Mouse (Mus musculus) heart, postnatal 0 days (tissue): ENCODE data around the gene Zgpat. TPM values are rescaled to one million over a fixed set of nuclear protein-coding genes. Genes with fewer than 3 reads are reported as not detected.

Experiments
- ATAC-seq: fragments of 200-750 bp; cut with Nextera tagmentation; 2 replicates; pipeline ENCODE4 v1.8.0; 2017; ENCODE audit warnings: low read depth, moderate number of reproducible peaks, moderate library complexity; ENCODE audit not compliant: insufficient read depth
- DNase-seq: peaks from one replicate; pipeline ENCODE4 v3.0.0-alpha.2; 2016; ENCODE audit warnings: low spot score
- H3K27ac ChIP-seq: fragments of 300-500 bp; sonication (generic); 2 replicates; pipeline ENCODE4 v1.5.1; 2014; ENCODE audit warnings: low read depth, mild to moderate bottlenecking
- H3K27me3 ChIP-seq: fragments of 300-500 bp; sonication (generic); 2 replicates; pipeline ENCODE4 v1.6.1; 2014; ENCODE audit warnings: low read length, mixed read lengths; ENCODE audit not compliant: control insufficient read depth, insufficient read depth
- H3K36me3 ChIP-seq: fragments of 300-500 bp; sonication (generic); replicated peaks from 2 replicates; pipeline ENCODE4 v1.6.1; 2014; ENCODE audit warnings: low read length, mixed read lengths; ENCODE audit not compliant: control insufficient read depth, insufficient read depth
- H3K4me1 ChIP-seq: fragments of 300-500 bp; sonication (generic); 2 replicates; pipeline ENCODE4 v1.6.1; 2014; ENCODE audit warnings: antibody characterized with exemption; ENCODE audit not compliant: control insufficient read depth, insufficient read depth
- H3K4me2 ChIP-seq: fragments of 300-500 bp; sonication (generic); 2 replicates; pipeline ENCODE4 v1.6.1; 2014; ENCODE audit warnings: low read depth, mild to moderate bottlenecking, low read length, moderate library complexity
- H3K4me3 ChIP-seq: fragments of 300-500 bp; sonication (generic); 2 replicates; pipeline ENCODE4 v1.5.1; 2014; ENCODE audit warnings: low read depth, low read length
- H3K9ac ChIP-seq: fragments of 300-500 bp; sonication (generic); replicated peaks from 2 replicates; pipeline ENCODE4 v1.6.1; 2014; ENCODE audit warnings: low read depth, low read length, mixed read lengths
- H3K9me3 ChIP-seq: fragments of 300-500 bp; sonication (generic); replicated peaks from 2 replicates; pipeline ENCODE4 v1.6.1; 2016; ENCODE audit warnings: low read length; ENCODE audit not compliant: control insufficient read depth
- CTCF ChIP-seq: IDR thresholded peaks from 2 replicates; pipeline ENCODE4 v1.5.1; 2016; ENCODE audit warnings: antibody characterized with exemption, control low read depth, low read depth
- EP300 ChIP-seq: IDR thresholded peaks from 2 replicates; pipeline ENCODE4 v1.6.1; 2016; ENCODE audit warnings: antibody characterized with exemption, low read depth
- WGBS: fragments of 180-500 bp; shearing (Covaris S2); extraction: QIAGEN DNeasy Blood & Tissue Kit; methylation state at CpG from one replicate; pipeline ENCODE4 v1.1.7; 2014; 5-methylcytosine and 5-hydroxymethylcytosine counted together
- polyA plus RNA-seq: library from polyadenylated mRNA; unstranded; fragments of >200 nt; fragmentation: Nextera tagmentation; extraction: Ambion mirVana; gene quantifications from 2 replicates; pipeline ENCODE4 v1.2.1, GENCODE M21; 2015
- total RNA-seq: library from RNA; depleted of rRNA; stranded (reverse); fragments of >200 nt; gene quantifications from 2 replicates; pipeline ENCODE4 v1.2.3, GENCODE M21; 2014; ENCODE audit warnings: low replicate concordance

Zgpat gene
- total and polyA plus RNA-seq, 2 experiments from 2014 or later = 18.7 to 38.4 TPM

GRCm38 (mm10) chr2:181379778-181380177, 15.1 kb downstream of the Zgpat start, which contains the start of gene Lime1:
Gene Lime1, plus strand, starts transcription at chr2:181380078.
- Histone ChIP-seq H3K27me3 (no peaks in the 10 kb centered on the region), H3K4me2 (no peak within 1 kb of the TSS), H3K9me3 (no peaks in the 10 kb centered on the region), H3K4me3 (no peak within 1 kb of the TSS), H3K4me1 (no peaks in the 10 kb centered on the region), H3K9ac (no peak within 1 kb of the TSS), H3K27ac (no peak within 1 kb of the TSS), H3K36me3 (peaks cover 59% of the 10 kb centered on the region)
- WGBS = 92% methylated on average over 12 of the region's 12 CpGs
- TF ChIP-seq CTCF (no peak), EP300 (no peak)
- ATAC-seq = no peak
- DNase-seq = no peak

- TF ChIP-seq CTCF (no peak), EP300 (no peak)
- no peaks in the 10 kb centered on the region for H3K27me3 ChIP-seq
- 61% methylated on average over 5 of the region's 5 CpGs for WGBS
- no peak overlapping the region for H3K4me2 ChIP-seq
- no peaks in the 10 kb centered on the region for H3K9me3 ChIP-seq
- DNase-seq (no peak), ATAC-seq (no peak)
- H3K4me1 ChIP-seq = 0 out of 2 replicates have a peak, but pooled peaks cover 3% of the 10 kb centered on the region
- peaks cover 59% of the 10 kb centered on the region for H3K36me3 ChIP-seq
- H3K27ac ChIP-seq = no peak overlapping the region
- no peak overlapping the region for H3K4me3 ChIP-seq
- H3K9ac ChIP-seq = no peak overlapping the region
These were observed 15.5 kb downstream of the Zgpat start for GRCm38 (mm10) chr2:181380251-181380650.

GRCm38 (mm10) chr2:181381107-181381506, 16.4 kb downstream of the Zgpat start:
- no peak for DNase-seq
- H3K4me2 ChIP-seq = no peak overlapping the region
- no peak overlapping the region for H3K9ac ChIP-seq
- 0 out of 2 replicates have a peak, but pooled peaks cover 5% of the 10 kb centered on the region for H3K4me1 ChIP-seq
- TF ChIP-seq EP300 = no peak
- no peak for TF ChIP-seq CTCF
- WGBS = 81% methylated on average over 5 of the region's 5 CpGs
- H3K36me3 ChIP-seq = peaks cover 59% of the 10 kb centered on the region
- H3K9me3 ChIP-seq = no peaks in the 10 kb centered on the region
- H3K4me3 ChIP-seq = no peak overlapping the region
- no peak for ATAC-seq
- no peak overlapping the region for H3K27ac ChIP-seq
- H3K27me3 ChIP-seq = no peaks in the 10 kb centered on the region

GRCm38 (mm10) chr2:181381631-181382306, 17.0 kb downstream of the Zgpat start:
- ATAC-seq (no peak), DNase-seq (no peak)
- Histone ChIP-seq H3K27ac (no peak overlapping the region), H3K27me3 (no peaks in the 10 kb centered on the region), H3K4me3 (no peak overlapping the region), H3K36me3 (peaks cover 60% of the 10 kb centered on the region), H3K4me2 (no peak overlapping the region), H3K4me1 (0 out of 2 replicates have a peak, but pooled peaks cover 5% of the 10 kb centered on the region), H3K9me3 (no peaks in the 10 kb centered on the region), H3K9ac (no peak overlapping the region)
- TF ChIP-seq EP300 (no peak), CTCF (no peak)
- WGBS = 86% methylated on average over 6 of the region's 6 CpGs

GRCm38 (mm10) chr2:181384463-181384862, 19.7 kb downstream of the Zgpat start:
- Histone ChIP-seq H3K9ac (no peak overlapping the region), H3K4me2 (no peak overlapping the region), H3K4me1 (0 out of 2 replicates have a peak, but pooled peaks cover 5% of the 10 kb centered on the region), H3K27me3 (no peaks in the 10 kb centered on the region), H3K36me3 (peaks cover 52% of the 10 kb centered on the region), H3K9me3 (no peaks in the 10 kb centered on the region), H3K27ac (no peak overlapping the region), H3K4me3 (no peak overlapping the region)
- TF ChIP-seq CTCF (no peak), EP300 (no peak)
- WGBS = 79% methylated on average over 7 of the region's 7 CpGs
- no peak for DNase-seq
- ATAC-seq = no peak
